Mouse (Mus musculus): ENCODE measurements around the gene Lce1d.

DNA sequence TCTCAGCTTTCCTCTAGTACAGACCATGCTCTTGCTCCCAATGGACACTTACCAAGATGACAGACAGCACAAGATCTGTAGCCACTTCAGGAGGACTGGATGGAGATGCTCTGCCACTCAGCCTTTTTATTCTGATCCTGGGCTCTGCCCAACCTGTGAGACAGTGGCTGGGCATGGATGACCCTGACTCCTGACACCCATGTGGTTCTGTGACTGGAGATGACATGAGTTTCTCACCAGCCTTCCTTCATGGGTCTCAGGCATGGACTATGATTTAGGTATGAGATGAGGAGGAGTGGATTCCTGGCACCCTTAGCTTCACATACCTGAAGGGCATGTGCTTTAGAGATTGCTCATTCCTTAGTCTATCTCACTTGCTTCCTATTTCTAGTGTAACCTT, 30.2 kb downstream of the Lce1d start, which contains the start of gene Lce1b:
- no peak for TF ChIP-seq MAX (IDR thresholded peaks at IDR 0.05)
- TF ChIP-seq MYOD1 (IDR thresholded peaks at IDR 0.05; ENCODE audit: control insufficient read depth, insufficient read length, low read depth) = no peak
- no peak for TF ChIP-seq CTCF (IDR thresholded peaks at IDR 0.05; ENCODE audit: control insufficient read depth, insufficient read depth, insufficient read length)
- TF ChIP-seq USF1 (IDR thresholded peaks at IDR 0.05; ENCODE audit: low read depth) = no peak
- TF ChIP-seq MYOG (IDR thresholded peaks at IDR 0.05; ENCODE audit: control insufficient read depth, extremely low read depth, insufficient read length) = no peak
- no peak for TF ChIP-seq CEBPB (IDR thresholded peaks at IDR 0.05; ENCODE audit: low read depth)
- TF ChIP-seq FOSL1 (IDR thresholded peaks at IDR 0.05; ENCODE audit: insufficient read depth, low read length, poor library complexity, severe bottlenecking) = no peak

Measured in C2C12 (cell line).